Mouse (Mus musculus): ENCODE measurements around the gene Satb2.

The Satb2 gene

DNA sequence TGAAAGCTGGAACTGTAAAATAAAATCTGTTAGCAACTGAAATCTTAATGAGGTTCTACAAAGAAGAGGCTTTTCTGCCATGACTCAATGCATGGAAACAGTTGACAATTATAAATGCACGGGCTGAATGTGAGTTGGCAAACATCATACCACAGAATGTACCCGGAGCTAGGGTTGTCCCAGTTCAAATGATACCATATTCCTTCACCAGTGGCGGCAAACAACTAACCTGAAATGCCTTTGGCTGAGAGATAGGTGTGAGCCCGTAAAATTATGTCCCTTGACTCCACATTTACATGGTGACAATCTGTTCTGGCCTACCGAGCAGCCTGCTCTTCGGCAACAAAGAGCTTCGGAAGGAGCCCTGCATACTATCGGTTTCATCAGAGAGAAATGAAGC is 58.0 kb downstream of the Satb2 start:
- DNase-seq, result no peak

DNA sequence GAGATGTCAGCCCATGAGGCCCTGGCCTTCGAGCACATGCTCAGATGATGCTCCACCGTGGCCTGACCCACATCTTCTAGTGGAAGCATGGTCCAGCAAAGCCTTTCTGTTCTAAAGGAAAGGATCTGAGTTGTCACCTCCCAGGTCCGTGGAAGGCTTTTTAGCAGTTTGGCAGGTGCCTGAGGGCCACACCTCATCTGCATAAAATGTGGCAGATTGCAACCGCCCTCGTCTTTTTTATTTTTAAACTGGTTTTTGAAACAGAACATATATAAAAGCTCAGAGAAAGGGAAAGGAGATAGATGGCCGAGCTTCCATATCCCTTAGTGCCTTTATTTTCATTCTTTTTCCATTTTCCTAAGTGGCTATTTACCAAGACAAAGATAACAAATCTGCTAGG is 64.2 kb downstream of the Satb2 start:
- DNase-seq, result no peak

GRCm38 (mm10) chr1:56900706-56901287 is 77.7 kb downstream of the Satb2 start:
- no peak for DNase-seq

GRCm38 (mm10) chr1:56900187-56900586 is 78.3 kb downstream of the Satb2 start:
- DNase-seq, result no peak

DNA sequence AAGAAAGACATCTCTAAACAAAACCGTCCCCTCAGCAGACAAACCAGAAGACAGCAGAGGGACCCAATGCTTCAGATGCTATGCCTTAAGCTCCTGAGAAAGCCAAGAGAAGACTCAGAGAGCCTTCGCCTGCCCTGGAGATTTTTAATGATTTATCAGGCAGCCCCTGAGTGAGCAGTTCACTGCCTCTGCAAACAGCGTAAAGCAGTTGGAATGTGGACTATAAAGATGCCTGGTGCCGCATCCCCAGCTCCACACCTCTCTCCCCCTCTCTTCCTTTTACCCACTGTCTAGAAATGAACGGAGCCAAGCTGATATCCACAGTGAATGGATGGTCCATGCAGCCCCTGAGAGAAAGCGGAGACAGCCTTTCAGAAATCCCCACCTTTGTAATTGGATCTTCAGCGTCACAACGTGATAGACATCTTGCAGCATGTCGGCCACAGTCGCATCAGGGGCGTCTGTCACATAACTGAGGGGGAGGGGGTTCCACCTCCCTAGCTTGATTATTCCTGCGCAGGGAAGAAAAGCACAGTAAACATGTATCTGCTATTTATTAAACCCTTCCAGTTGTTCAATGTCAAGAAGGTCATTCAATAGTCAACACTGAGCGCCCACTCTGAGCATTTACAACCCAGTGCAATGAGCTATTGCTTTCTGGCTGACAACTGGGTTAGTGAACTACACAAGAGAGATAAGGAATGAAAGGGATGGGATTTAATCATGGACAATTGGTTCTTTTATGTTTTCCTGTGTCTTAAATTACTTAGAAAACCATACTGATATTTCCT is 79.6 kb downstream of the Satb2 start:
- no peak for DNase-seq

- no peak for DNase-seq
These were observed 80.8 kb downstream of the Satb2 start for GRCm38 (mm10) chr1:56897492-56898180.

GRCm38 (mm10) chr1:56896670-56897069 is 81.8 kb downstream of the Satb2 start:
- no peak for DNase-seq

DNA sequence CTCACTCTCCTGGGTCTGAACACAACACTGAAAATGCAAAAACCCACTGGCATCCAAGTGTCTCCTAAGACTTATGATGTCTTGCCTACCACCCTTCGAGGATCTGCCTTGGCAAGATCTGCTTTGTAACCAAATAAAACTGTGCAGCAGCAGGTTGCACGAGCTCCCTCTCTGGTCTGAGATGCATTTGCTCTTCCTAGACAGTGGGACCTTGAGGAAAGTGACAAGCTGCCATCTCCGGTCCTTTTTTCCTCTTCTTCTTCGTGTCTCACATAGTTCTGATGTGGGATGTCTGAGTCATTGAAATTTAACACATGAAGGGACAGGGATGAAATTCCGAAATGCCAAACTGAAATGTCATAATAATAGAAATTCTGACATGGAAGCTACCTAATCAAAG is 85.7 kb downstream of the Satb2 start:
- DNase-seq, result no peak

- DNase-seq, result no peak
These were observed 89.5 kb downstream of the Satb2 start for GRCm38 (mm10) chr1:56888939-56889338.

DNA sequence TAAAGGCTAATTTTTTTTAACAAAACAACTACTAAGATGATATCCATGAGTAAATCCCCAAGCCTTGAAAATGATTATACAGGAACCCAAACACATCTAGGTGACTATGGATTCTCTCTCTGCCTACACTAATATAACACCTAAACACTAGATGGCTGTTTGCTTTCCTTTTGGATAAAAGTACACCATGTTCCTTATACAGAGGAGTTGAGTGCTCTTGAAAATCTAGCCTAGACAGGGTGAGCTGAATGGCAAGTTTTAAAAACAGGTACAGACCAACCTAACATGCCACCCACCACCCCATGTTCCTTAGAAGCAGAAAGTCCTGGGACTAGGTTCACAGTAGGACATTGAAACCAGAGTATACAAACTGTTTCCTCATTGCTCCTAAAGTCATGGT is 90.9 kb downstream of the Satb2 start:
- DNase-seq, result no peak

DNA sequence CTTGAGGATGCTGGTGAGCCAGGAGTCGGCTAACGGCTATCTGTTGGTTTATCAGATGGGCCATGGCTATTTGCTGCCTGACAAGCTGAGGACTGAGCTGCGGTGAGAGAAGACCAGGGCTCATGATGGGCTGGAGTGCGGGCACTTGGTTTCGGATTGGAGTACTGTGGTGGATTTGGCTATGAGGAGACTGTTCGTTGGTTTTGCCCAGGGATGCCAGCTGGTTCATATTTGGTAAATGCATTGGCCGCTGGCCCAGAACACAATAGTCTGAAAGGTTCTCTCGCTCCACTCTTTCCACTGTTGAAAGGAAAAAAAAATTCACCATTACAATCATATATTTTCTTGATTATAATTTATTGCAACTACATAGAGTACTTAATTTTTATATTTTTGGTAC is 107.0 kb downstream of the Satb2 start:
- peak; percentile 11 for DNase-seq

- DNase-seq, result no peak
These were observed 113.2 kb downstream of the Satb2 start for GRCm38 (mm10) chr1:56865246-56865645.

- DNase-seq, result no peak
These were observed 115.7 kb downstream of the Satb2 start for GRCm38 (mm10) chr1:56862799-56863198.

GRCm38 (mm10) chr1:56857202-56857601 is 121.2 kb downstream of the Satb2 start:
- DNase-seq, result no peak

DNA sequence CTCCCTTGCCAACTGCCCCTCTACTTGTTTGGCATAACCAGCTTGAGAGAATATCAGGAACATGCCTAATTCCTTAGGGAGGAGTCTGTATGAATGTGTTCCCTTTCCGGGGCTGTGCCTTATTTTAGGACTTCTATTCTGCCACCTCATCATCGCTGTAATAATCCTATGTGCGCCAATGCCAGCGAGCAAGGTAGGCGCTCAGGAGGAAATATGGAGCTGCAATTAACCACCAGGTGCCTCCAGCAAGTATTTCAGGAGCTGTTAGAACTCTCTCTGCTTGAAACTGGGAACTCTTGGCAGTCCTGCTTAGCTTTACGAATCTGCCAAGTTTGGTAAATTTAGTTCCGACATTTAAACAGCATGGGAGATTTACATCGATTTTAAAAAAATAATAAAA is 128.0 kb downstream of the Satb2 start:
- DNase-seq, result no peak

- DNase-seq, result no peak
These were observed 132.1 kb downstream of the Satb2 start for GRCm38 (mm10) chr1:56846358-56846757.

DNA sequence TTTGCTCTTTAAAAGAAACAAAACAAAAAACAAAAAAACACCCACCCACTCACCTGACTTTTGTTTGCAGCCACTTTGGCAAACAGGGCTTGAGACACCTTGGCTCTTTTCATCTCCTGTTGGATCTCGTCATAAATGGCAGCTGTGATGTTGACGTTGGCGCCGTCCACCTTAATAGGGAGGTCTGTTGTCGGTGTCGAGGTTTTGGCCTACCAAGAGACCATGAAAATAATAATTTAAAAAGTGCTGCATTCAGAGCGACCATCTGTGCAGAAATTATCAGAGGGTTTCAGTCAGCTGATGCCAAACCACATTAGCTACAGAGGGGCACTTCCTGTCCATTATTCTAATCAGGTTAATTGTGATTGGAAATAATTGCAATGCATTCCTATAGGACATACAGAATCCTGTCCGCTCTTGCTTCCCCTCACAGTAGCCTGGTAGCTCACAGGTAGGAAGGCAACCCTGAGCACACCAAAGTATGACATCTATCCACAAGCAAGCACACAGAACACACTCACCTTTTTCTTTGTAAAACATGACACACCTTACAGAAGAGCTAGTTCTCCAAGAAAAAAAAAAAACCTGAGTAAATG is 132.8 kb downstream of the Satb2 start:
- DNase-seq, result no peak

DNA sequence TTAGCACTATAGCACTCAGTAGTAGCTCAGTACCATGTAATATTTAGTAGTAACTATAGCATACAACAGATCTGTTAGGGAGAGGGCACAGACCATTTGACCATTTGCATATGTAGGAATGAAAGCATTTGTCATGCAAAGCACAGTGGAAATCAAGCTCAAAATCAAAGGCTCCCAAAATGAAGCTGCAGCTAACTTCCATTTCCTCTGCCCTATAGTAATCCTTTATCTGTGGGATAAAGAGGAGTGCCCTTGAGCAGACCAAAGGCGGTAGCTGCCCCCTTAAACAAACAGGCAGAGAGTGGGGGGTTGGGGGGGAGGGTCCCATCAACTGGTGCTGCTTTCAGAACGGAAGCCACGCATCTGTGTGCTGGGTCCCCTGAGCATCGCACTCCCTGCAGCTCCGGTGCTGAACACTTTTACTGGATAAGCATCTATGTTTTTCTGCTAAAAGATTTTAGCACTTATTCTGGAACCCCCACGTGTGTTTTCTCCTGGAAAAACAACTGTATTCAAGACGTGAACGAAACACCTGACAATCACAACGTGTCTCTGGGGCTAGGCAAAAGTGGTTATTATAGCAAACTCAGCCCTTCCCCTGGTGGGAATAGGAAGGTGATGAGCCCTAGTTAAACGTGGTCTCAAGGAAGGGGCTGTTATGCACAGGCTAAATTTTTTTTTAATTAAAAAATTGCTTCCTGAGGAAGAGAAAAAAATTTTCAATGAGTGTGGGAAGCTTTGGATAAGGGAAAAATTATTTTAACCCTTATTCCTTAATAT is 133.7 kb downstream of the Satb2 start:
- DNase-seq, result no peak

DNA sequence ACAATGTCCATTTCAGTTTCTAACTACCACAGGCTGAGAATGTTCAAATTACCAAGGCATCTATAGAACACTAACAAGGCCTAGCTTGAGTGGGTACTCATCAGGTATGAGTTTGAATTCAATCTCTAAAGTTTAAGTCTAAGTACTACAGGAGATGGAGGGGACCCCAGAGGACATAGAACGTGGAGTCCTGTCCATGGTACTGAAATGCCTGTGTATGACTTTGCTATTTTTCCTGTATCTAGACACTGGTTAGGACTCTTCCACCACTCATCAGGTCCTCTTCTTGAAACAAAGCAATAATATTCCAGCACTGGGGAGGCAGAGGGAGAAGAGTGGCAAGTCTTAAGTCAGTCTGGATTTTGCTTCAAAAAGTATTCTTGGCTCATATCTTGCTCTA is 139.5 kb downstream of the Satb2 start:
- DNase-seq, result no peak

- no peak for DNase-seq
These were observed 144.2 kb downstream of the Satb2 start for GRCm38 (mm10) chr1:56833984-56834900.

DNA sequence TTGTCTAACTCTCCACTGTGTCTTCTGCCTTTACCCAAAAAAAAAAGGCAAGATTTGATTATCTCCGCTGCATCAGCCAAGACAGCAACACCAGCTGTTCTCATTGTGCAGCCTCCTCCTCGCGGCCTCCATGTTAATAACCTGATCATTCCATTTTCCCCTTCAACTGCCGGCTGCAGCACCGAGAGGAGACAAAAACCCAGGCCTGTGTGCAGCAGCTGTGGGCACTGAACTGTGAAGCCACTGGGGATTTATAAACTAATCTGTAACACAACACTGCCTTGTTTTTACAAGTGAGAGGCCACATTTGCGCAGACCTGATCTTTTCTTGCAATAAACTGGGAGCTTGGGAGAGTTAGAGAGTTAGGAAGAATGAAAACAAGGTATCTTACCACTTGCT is 145.1 kb downstream of the Satb2 start:
- DNase-seq, result no peak

GRCm38 (mm10) chr1:56832738-56833137 is 145.7 kb downstream of the Satb2 start:
- DNase-seq, result no peak

Measured in cerebellum, adult 11-12 months (tissue).